Mouse (Mus musculus): ENCODE data around the gene Arhgef28.

- no peak for TF ChIP-seq CTCF (IDR thresholded peaks at IDR 0.05; ENCODE audit: control insufficient read depth, insufficient read depth, insufficient read length)
- TF ChIP-seq MAX (IDR thresholded peaks at IDR 0.05): no peak
- no peak for TF ChIP-seq FOSL1 (IDR thresholded peaks at IDR 0.05; ENCODE audit: insufficient read depth, low read length, poor library complexity, severe bottlenecking)
- TF ChIP-seq MYOD1 (IDR thresholded peaks at IDR 0.05; ENCODE audit: control insufficient read depth, insufficient read length, low read depth): no peak
- no peak for TF ChIP-seq MYOG (IDR thresholded peaks at IDR 0.05; ENCODE audit: control insufficient read depth, extremely low read depth, insufficient read length)
- no peak for TF ChIP-seq USF1 (IDR thresholded peaks at IDR 0.05; ENCODE audit: low read depth)
These were observed 219.5 kb downstream of the Arhgef28 start for GRCm38 (mm10) chr13:97986691-97987090.

Data from C2C12 (cell line).